Mouse (Mus musculus): ENCODE measurements at regions not wholly inside any gene's neighbourhood (a gene's known extent, or its start where the extent isn't known, plus 50 kb on each side); places are given as distances from the start of the nearest gene placed in this dataset.
"Not testable (repeated sequence)": the region's sequence is repeated elsewhere in the genome, so short reads cannot be mapped to it uniquely, and the experiment has no call there.

DNA sequence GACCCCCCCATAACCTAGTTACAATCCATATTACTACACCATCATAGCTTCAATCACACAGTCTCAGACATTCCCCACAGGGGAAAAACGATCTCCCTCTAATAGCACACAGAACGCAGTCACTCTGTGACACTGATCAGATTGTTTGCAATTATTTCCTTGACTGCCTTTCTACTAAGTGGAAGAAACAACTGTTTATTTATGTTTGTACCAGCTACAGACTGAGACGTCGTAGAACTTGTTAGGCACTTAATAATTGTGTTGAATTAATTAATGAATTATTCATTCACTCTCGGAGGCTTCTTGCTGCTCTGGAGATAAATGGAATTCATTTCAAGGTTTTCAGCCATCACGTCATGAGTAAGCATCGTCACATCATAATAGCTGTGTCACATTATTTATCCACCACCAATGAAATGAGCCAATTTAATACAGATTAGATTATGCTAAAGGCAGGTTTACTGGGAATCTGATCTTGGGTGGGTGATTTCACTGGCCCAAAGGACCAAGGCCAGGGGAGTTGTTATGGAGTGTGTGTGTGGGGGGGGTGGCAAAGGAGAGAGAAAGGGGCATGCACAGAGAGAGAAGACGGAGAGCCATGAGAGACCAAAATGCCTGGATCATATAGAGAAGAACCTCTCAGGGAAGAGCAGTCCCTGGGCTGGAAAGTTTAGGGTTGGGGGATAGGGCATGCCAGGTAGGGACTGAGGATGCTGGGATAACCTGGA lies 355.7 kb upstream of the Zwint start:
- in situ Hi-C loops (cut with MboI, MseI) = no loop called here

DNA sequence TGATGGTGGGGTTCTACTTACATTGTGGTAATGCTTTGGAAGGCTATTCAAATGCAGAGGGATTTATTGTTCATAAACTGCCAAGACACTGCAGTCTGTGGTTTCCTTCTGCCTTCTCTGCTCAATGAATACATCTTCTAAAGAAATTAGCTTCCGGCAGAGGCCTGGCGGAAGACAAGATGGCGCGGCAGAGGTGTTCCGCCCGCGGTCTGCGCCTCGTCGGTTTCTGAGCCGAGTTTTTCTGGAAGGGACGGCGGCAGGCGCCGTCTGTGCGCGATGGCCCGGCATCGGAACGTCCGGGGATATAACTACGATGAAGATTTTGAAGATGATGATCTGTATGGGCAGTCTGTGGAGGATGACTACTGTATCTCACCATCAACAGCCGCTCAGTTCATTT lies 345.6 kb upstream of the Zwint start:
- in situ Hi-C loops (cut with MboI, MseI) = not testable (repeated sequence)

- in situ Hi-C loops (cut with MboI, MseI) = no loop called here
Measured at GRCm38 (mm10) chr10:72318308-72318707, 336.3 kb upstream of the Zwint start.

DNA sequence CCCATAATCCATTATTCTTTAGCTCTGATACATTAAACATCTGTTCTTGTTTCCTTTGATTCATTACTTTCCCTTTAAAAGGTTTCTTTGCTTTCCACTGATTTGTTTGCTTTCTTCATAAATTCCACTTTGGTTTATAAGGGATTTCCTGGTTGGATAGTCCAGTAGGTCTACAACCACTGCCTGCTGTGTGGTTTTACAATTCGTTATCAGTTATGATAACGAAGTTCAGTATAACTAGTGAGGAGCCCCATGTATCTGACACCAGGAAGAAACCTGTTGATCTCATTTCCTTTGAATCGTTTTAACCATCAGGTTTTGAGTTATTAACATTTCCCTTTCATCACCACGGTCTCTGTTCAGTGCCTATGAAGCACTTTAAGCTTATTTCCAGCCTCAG lies 334.3 kb upstream of the Zwint start:
- in situ Hi-C loops (cut with MboI, MseI) = no loop called here

DNA sequence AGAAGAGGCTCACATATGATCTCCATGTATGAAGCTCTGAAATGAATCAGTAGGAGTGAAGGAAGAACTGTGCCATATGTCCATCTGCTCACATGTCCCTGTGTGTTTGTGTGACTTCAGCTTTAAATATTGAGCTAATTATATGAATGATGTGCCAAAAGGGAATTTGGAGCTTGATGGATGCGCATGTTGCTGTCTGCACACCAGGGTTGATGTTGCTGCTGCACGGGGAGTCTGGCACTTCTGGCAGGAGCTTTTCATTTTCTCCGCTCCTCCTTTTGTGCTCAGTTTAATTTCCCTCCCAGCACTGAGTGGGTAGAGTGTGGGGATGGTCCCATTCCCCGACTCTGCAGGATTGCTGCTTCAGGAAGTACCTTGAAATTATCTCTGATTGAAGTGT lies 328.0 kb upstream of the Zwint start:
- in situ Hi-C loops (cut with MboI, MseI) = loop anchor here (25.0 kb wide), 1 partner anchor 89 kb away; no protein-coding TSS in a partner anchor

DNA sequence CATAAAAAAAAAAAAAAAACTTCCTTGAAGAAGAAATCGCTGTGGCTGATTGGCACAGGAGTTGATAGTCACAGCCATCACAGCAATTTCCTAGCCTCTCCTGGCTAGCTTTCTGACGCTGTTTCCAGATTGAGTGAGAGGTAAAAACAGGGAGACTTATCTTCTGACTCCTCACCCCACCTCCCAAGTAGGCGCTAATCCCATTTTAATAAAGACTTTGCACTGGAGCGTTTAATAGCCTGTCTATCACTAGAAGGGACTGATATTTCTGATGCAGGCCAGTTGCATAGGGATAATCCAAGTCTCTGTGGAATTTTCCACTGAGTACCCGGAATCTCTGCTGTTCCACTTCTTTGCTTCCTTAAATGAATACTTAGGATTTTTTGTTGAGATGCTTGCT lies 307.4 kb upstream of the Zwint start:
- in situ Hi-C loops (cut with MboI, MseI) = loop anchor here (25.0 kb wide), 1 partner anchor 110 kb away; no protein-coding TSS in a partner anchor

- in situ Hi-C loops (cut with MboI, MseI) = loop anchor here (25.0 kb wide), 1 partner anchor 111 kb away; no protein-coding TSS in a partner anchor
Measured at GRCm38 (mm10) chr10:72347949-72348663, 306.5 kb upstream of the Zwint start.

- in situ Hi-C loops (cut with MboI, MseI) = loop anchor here (25.0 kb wide), 2 partner anchors 866 to 1359 kb away; no protein-coding TSS in a partner anchor
Measured at GRCm38 (mm10) chr10:72352810-72353209, 301.8 kb upstream of the Zwint start.

DNA sequence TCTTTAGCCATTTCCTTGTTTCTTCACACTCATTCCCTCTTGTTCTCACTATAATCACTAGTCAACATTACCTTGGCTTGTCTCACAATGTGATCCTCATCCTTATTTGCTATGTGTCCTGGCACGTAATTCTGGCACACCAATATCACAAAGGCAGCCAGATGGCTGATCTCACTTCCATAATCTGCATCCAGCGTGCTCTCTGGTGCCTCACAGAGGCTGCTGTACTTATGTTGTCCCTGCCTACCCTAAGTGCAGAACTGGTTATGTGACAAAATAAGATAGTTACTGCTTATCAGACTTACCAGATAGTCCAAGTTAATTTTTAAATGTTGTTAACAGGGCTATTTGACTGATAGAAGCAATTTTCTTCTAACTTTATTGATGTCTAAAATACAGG lies 301.1 kb upstream of the Zwint start:
- in situ Hi-C loops (cut with MboI, MseI) = loop anchor here (25.0 kb wide), 2 partner anchors 866 to 1359 kb away; no protein-coding TSS in a partner anchor

- in situ Hi-C loops (cut with MboI, MseI) = no loop called here
Measured at GRCm38 (mm10) chr10:72383351-72383750, 271.3 kb upstream of the Zwint start.

- in situ Hi-C loops (cut with MboI, MseI) = no loop called here
Measured at GRCm38 (mm10) chr10:72384826-72385225, 269.8 kb upstream of the Zwint start.

GRCm38 (mm10) chr10:72391397-72391796 lies 263.2 kb upstream of the Zwint start:
- in situ Hi-C loops (cut with MboI, MseI) = no loop called here

DNA sequence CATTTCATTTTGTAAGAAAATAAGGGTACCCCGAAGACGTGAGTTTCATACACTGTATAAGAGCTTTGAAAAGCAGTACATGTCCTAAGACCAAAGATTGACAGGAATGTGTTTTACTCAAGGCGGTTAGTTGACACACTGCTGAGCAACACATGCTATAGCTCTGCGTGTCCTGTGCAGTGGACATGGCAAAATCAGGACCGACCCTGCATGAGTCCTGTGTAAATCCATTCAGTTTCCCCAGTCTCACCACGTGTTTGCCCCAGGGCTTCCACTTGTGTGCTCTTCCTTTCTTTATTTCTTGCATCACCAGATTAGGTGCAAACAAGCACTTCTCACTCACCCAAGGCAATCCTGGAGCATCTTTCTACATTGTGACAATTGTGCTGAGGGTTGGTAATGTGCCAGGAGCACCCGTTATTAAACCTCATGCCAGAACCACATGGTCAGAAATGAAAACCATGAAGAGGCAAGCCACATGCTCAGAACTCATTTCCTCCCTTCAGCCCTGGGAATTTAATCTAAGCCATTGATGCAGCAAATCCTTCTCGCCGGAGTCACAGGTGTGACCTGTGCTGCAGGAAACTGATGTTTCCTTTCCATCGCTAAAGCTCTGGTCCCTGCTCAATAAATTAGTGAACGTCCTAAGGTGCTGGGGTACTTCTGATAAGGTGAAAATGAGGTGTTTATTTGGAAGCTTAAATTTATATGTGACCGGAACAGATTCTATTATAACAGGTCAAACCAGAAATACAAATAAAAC lies 261.2 kb upstream of the Zwint start:
- in situ Hi-C loops (cut with MboI, MseI) = no loop called here

DNA sequence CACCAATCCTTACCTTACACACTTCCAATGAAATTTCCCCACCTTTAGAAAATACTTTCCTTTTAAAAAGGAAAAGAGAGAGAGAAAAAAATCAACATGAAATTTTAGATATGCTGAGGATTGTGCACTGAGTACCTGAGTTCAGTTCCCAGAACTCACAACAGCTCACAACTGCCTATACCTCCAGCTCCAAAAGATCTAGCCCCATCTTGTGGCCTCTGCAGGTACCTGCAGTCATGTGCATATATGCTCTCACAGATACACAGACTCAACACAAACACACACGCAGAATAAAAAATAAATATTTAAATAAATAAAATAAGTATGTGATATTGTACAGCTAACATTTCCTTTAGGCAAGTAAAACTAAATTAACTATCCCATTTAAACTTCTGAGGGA lies 260.3 kb upstream of the Zwint start:
- in situ Hi-C loops (cut with MboI, MseI) = no loop called here

- in situ Hi-C loops (cut with MboI, MseI) = no loop called here
Measured at GRCm38 (mm10) chr10:72403290-72403689, 251.4 kb upstream of the Zwint start.

DNA sequence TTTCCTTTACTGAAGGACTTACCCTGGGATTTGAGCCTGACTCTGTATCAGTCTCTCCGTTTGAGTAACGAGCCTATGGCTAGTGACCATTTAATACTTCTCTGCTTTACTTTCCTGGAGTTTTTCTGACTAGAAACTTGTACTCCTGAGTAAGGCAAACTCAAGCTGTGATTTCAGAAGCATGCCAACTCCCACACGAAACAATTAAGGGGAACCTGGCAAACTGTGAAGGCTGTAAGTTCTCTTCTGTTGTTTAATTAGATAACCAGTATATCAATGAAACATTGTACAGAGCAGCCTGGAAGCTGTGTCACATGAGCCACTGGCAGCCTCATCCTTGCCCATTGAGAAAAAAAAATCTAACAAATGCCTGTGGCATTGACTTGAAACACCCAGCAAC lies 244.3 kb upstream of the Zwint start:
- in situ Hi-C loops (cut with MboI, MseI) = no loop called here

GRCm38 (mm10) chr10:72411670-72412069 lies 243.0 kb upstream of the Zwint start:
- in situ Hi-C loops (cut with MboI, MseI) = no loop called here

DNA sequence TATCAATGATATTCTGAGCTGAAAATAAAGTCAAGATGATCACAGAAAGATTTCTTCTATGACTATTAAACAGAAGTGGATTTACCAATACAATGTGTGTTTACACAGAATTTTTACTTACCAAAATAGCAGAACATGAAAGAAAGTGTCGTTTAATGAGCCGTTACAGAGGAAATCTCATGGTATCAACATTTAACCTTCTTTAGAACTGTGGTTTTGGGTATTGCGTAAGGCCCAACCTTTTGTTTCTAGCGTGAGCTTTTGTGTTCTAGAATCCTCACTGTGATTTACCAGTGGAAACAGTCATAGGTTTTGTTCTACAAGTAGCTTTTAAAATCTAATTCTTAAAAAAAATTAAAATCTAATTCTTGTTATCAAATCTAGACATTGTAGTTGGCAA lies 200.0 kb upstream of the Zwint start:
- in situ Hi-C loops (cut with MboI, MseI) = no loop called here

- in situ Hi-C loops (cut with MboI, MseI) = no loop called here
Measured at GRCm38 (mm10) chr10:72484315-72484714, 170.3 kb upstream of the Zwint start.

DNA sequence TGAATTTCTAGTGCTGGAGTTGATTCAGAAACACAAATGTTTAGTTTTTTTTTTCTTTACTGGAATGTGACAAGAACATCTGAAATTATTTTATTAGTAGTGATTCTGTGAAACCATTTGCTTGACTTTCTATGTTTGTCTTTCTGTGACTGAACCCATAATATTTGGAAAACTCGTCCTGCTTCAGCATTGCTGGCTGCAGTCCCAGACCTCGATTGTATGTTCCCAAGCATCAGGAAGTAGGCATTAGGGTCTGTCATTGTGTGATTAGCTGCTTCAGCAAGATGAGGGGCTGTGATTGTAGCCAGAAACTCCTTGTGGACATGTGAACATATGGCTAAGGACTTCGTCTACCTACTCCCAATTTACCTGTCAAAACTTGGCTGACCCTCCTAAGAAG lies 122.2 kb upstream of the Zwint start:
- in situ Hi-C loops (cut with MboI, MseI) = no loop called here

DNA sequence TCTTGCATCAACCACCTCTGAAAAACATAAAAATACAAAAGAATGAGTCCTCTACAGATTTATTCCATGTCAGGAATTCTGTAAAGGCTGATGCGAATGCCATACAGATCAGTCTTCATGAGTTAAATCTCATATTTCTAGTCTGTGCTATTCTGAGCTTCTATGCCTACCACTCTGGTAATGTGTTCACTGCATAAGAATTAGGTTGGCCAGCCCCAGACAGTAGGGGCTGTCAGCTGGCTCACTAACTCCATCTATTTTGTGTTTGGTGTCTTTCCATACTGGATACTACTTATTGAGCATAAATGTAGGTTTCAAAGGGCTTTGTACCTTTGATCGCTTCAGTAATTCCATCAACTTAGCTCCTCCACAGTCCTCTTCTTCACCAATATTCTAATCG lies 121.2 kb upstream of the Zwint start:
- in situ Hi-C loops (cut with MboI, MseI) = no loop called here

- in situ Hi-C loops (cut with MboI, MseI) = no loop called here
Measured at GRCm38 (mm10) chr10:72533859-72534258, 120.8 kb upstream of the Zwint start.

Data from regulatory T cell (primary cell).